Mouse (Mus musculus) cerebellum, adult 8-10 months (tissue): Measurements from ENCODE around the gene Zxdb.
"Not testable (repeated sequence)": the region's sequence is repeated elsewhere in the genome, so short reads cannot be mapped to it uniquely, and the experiment has no call there.

Experiments
- DNase-seq: peaks from one replicate; pipeline ENCODE4 v3.0.0; 2022

The Zxdb gene

DNA sequence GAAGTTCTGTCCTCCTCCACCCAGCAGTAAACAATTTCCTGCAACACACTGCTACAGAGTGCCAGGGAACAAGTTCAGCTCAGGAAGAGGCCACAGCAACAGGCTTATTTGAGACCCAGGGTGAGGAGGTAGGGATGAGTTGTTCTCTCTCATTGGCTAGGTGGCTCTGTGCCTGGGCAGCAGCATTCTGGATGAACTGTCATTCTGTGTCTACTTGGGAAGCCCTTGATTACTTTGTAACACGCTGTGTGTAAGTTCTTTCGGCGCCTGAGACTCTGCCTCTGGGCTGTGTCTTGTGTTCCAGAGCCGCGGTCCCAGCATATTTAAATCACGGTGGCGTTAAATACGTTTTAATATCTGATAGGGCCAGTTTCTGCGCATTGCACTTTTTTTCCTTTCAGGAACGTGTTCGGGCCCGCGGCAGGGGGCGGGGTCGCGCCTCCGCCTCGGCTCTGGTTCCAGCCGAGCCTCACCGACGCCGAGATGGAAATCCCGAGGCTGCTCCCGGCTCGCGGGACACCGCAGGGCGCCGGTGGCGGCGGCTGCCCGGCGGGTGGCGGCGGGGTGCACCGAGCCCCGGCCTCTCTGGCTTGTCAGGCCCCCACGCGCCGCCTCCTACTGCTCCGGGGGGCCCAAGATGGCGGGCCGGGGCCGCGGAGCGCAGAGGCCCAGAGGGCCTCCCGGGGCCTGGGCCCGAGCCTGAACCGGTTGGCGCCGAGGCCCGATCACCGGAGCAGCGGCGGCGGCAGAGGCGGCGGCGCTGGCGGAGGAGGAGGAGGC lies at the start of gene Zxdb:
Zxdb (plus strand) TSS at position 378 of the 780 bp plus-strand sequence.
- not testable (repeated sequence) for DNase-seq

DNA sequence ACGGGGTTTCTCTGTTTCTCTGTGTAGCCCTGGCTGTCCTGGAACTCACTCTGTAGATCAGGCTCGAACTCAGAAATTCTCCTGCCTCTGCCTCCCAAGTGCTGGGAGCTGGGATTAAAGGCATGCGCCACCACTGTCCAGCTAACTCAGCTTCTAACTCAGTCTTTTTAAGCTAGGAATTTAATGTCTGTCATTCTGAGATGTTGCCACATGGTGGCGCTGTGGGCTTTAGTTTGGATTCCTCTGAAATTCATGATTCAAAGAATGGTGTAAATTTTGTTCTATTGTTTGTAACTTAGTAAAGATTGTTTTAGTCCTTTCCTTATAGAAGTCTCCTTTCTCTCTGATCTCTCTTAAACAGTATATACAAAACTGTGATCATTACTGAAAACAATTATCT lies 49.4 kb upstream of the Zxdb start:
- peak; percentile 22 for DNase-seq

- DNase-seq, result not testable (repeated sequence)
Observed at GRCm38 (mm10) chrX:94681581-94681980, 42.8 kb upstream of the Zxdb start.

DNA sequence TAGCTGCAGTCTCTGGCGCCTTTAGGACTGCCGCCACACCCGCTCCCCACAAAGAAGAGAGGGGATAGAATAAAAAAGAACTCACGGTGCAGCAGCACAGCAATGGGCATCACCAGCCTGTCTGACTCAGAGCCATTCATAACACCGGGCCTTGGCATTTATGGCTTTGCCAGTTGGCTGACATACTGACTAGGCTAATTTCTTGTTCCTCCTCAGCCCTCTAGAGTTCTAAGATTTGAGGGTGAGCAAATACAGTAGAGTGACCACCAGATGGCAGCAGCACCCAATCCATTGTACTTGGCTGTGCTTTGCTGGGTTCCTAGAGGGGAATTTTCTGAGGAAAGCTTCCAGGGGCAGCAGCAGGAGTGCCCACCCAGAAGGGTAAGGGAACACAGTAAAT lies 34.8 kb upstream of the Zxdb start:
- DNase-seq, result peak; percentile 18

DNA sequence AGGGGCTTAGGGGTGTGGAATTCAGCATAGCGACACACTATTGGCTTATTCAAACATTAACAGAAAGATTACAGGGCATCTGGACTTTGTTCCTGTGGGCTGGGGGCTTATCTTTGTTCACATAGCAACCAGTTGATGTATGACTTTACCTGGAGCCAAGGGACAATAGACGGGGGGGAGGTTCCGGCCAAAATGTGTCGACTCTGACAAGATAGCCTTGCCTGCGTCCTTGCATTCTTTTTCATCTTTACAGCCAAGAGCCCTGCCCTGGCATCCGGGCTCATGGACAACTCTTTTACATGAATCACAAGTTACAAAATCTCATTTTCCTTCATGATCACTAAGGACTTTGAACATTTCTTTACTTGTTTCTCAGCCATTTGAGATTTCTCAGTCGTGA lies 17.7 kb upstream of the Zxdb start:
- not testable (repeated sequence) for DNase-seq

DNA sequence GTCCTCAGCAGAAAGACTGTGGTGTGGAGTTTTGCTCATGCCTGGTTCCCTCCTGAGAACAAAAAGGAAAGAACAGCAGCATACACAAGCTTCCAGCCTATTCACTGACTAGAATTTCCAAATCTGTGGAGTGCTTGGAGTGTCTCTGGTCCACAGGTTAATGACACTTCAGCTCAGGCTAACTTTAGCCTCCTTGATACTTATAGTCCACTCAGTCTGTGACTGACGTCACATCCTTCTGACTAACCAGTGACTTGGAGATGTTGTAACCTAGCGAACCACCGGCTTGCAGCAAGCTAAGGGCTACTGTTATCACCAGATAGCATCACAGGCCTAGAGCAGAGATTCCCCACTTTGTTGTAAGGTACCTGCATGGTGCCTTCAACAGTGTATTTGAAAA lies 14.6 kb upstream of the Zxdb start:
- not testable (repeated sequence) for DNase-seq

DNA sequence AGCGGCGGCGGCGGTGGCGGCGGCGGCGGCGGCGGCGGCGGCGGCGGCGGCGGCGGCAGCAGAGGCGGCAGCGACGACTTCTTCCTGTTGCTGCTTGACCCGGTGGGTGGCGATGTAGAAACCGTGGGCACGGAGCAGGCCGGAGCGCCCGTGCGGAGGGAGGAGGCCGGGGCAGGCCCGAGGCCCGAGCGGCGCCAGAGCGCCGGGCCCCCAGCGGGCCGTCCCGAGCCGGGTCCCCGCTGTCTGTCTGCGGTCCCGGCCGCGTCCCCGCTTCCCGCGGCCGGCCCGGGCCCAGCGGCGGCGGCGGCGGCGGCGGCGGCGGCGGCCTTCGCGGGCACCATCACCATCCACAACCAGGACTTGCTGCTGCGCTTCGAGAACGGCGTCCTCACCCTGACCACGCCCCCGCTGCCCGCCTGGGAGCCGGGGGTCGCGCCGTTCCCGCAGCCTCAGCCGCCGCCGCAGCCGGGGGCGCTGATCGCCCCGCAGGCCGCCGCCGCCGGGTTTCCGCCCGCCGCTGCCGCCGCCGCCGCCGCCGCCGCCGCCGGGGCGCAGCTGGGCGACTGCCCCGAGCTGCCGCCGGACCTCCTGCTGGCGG lies 702 bp downstream of the Zxdb start:
- DNase-seq, result peak; percentile 3

GRCm38 (mm10) chrX:94725627-94726083 lies 1.3 kb downstream of the Zxdb start:
- not testable (repeated sequence) for DNase-seq

DNA sequence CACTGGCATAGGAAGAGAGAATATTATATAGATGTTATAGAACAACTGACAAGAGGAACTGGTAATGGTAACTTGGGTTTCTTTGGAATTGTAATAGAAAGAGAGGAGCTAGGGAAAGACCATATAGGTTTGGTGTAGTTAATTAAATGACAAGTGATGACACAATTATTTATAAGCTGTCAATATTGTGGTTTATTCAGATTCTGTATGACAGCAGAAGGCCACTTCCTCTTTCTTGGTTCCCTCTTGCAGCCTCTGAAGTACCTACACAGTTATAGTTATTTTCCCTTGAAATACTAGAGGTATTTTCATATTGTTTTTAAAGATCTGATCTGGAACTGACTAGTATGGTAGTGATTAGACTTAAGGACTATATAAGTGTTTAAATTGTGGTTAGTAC lies 7.2 kb downstream of the Zxdb start:
- no peak for DNase-seq

DNA sequence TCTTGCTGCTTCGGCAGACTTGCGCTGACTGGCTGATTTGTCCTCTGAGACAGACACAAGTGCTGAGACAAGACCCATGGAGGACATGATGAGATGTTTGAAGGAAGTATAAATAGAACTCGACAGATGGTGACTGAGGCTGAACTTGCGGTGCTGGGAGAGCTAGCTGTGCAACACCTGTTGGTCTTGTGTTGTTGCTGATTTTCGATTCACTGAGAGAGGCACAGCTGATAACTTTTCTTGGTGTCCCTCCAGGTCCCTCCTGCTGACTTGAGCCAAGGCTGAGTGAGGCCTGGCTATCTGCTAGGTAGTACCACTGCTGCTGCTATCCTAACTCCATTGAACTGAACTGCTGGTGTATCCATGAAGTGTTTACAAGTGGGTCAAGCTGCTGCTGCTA lies 29.4 kb downstream of the Zxdb start:
- no peak for DNase-seq

GRCm38 (mm10) chrX:94759959-94760358 lies 35.6 kb downstream of the Zxdb start:
- no peak for DNase-seq

DNA sequence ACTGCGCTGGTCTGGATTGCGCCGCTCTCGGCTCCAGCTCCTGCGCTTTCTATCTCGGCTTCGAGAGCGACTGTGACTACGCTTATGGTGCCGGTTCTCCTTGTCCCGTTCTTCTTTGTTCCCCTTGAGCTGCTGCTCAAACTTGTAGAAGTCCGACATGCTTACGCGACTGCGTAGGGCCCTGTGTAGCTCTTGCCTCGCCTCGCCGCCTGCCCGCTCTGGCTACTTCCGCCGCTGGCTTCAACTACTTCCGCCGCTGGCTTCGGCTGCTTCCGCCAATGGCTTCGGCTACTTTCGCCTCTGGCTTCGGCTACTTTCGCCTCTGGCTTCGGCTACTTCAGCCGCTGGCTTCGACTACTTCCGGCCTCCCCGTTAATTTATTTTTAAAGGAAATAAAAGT lies 49.5 kb downstream of the Zxdb start:
- no peak for DNase-seq
